Mouse (Mus musculus): ENCODE results near the gene Fam71e1. TPM values are rescaled to one million over a fixed set of nuclear protein-coding genes. Genes with fewer than 3 reads are reported as not detected.

Gene Fam71e1
- total RNA-seq, 1 experiment from 2014 or later, result 7.3 TPM

- no peak for ATAC-seq (ENCODE audit: extremely low read depth, insufficient number of reproducible peaks, low FRiP score, poor library complexity, severe bottlenecking)
These were observed 26.4 kb upstream of the Fam71e1 start for GRCm38 (mm10) chr7:44469677-44470675.

GRCm38 (mm10) chr7:44470696-44471612 is 25.4 kb upstream of the Fam71e1 start:
- ATAC-seq (ENCODE audit: extremely low read depth, insufficient number of reproducible peaks, low FRiP score, poor library complexity, severe bottlenecking), result no peak

- no peak for ATAC-seq (ENCODE audit: extremely low read depth, insufficient number of reproducible peaks, low FRiP score, poor library complexity, severe bottlenecking)
These were observed 24.4 kb upstream of the Fam71e1 start for GRCm38 (mm10) chr7:44471880-44472557.

- no peak for ATAC-seq (ENCODE audit: extremely low read depth, insufficient number of reproducible peaks, low FRiP score, poor library complexity, severe bottlenecking)
These were observed 23.9 kb upstream of the Fam71e1 start for GRCm38 (mm10) chr7:44472558-44472885.

GRCm38 (mm10) chr7:44472961-44473646 is 23.3 kb upstream of the Fam71e1 start:
- no peak for ATAC-seq (ENCODE audit: extremely low read depth, insufficient number of reproducible peaks, low FRiP score, poor library complexity, severe bottlenecking)

- no peak for ATAC-seq (ENCODE audit: extremely low read depth, insufficient number of reproducible peaks, low FRiP score, poor library complexity, severe bottlenecking)
These were observed 22.0 kb upstream of the Fam71e1 start for GRCm38 (mm10) chr7:44474419-44474818.

GRCm38 (mm10) chr7:44475046-44475614 is 21.3 kb upstream of the Fam71e1 start:
- no peak for ATAC-seq (ENCODE audit: extremely low read depth, insufficient number of reproducible peaks, low FRiP score, poor library complexity, severe bottlenecking)

- no peak for ATAC-seq (ENCODE audit: extremely low read depth, insufficient number of reproducible peaks, low FRiP score, poor library complexity, severe bottlenecking)
These were observed 13.4 kb upstream of the Fam71e1 start for GRCm38 (mm10) chr7:44482836-44483435.

- no peak for ATAC-seq (ENCODE audit: extremely low read depth, insufficient number of reproducible peaks, low FRiP score, poor library complexity, severe bottlenecking)
These were observed 12.3 kb upstream of the Fam71e1 start for GRCm38 (mm10) chr7:44484109-44484508.

GRCm38 (mm10) chr7:44484841-44485571 is 11.4 kb upstream of the Fam71e1 start:
- ATAC-seq (ENCODE audit: extremely low read depth, insufficient number of reproducible peaks, low FRiP score, poor library complexity, severe bottlenecking), result peak; percentile 79

- no peak for ATAC-seq (ENCODE audit: extremely low read depth, insufficient number of reproducible peaks, low FRiP score, poor library complexity, severe bottlenecking)
These were observed 10.7 kb upstream of the Fam71e1 start for GRCm38 (mm10) chr7:44485572-44486195.

- ATAC-seq (ENCODE audit: extremely low read depth, insufficient number of reproducible peaks, low FRiP score, poor library complexity, severe bottlenecking), result no peak
These were observed 9.3 kb upstream of the Fam71e1 start for GRCm38 (mm10) chr7:44486927-44487575.

- ATAC-seq (ENCODE audit: extremely low read depth, insufficient number of reproducible peaks, low FRiP score, poor library complexity, severe bottlenecking), result no peak
These were observed 8.4 kb upstream of the Fam71e1 start for GRCm38 (mm10) chr7:44487936-44488335.

- no peak for ATAC-seq (ENCODE audit: extremely low read depth, insufficient number of reproducible peaks, low FRiP score, poor library complexity, severe bottlenecking)
These were observed 7.8 kb upstream of the Fam71e1 start for GRCm38 (mm10) chr7:44488545-44488944.

GRCm38 (mm10) chr7:44490281-44490680 is 6.1 kb upstream of the Fam71e1 start:
- no peak for ATAC-seq (ENCODE audit: extremely low read depth, insufficient number of reproducible peaks, low FRiP score, poor library complexity, severe bottlenecking)

- no peak for ATAC-seq (ENCODE audit: extremely low read depth, insufficient number of reproducible peaks, low FRiP score, poor library complexity, severe bottlenecking)
These were observed 5.0 kb upstream of the Fam71e1 start for GRCm38 (mm10) chr7:44491391-44491790.

All from neutrophil, adult 5-6 weeks (primary cell).